Mouse (Mus musculus): Measurements from ENCODE around the gene Slmap. TPM values are rescaled to one million over a fixed set of nuclear protein-coding genes. Genes with fewer than 3 reads are reported as not detected.

The Slmap gene
- polyA plus RNA-seq, 1 experiment, result 44.1 TPM

DNA sequence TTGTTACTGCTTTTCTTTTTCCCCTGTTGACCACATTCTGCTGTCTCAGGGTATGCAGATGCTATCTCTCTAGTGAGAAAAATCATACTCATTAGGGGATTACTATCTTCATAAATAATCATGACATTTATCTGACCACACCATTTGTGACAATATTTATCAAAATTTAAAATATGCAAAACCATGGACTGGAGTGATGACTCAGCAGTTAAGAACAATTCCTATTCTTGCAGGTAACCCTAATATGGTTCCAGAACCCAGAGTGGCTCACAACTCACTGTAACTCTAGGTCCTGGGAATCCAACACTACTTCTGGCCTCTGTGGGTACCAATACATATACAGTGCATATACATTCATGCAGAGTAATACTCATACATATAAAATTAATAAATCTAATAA is 94.7 kb downstream of the Slmap start:
- no peak overlapping the region for H3K27ac ChIP-seq (ENCODE audit: insufficient read depth, low read length)
- TF ChIP-seq POLR2A (IDR thresholded peaks at IDR 0.05; ENCODE audit: borderline replicate concordance, insufficient read depth, low read length) (no peak), CTCF (IDR thresholded peaks at IDR 0.05; ENCODE audit: borderline replicate concordance, insufficient read depth, low read depth, low read length) (no peak)
- DNase-seq, result no peak

GRCm38 (mm10) chr14:26437771-26438170 is 97.0 kb downstream of the Slmap start:
- H3K4me3 ChIP-seq (replicated peaks; ENCODE audit: insufficient read depth, low read depth, low read length), result no peak overlapping the region
- TF ChIP-seq POLR2A (IDR thresholded peaks at IDR 0.05; ENCODE audit: borderline replicate concordance, insufficient read depth, low read length) (no peak), CTCF (IDR thresholded peaks at IDR 0.05; ENCODE audit: borderline replicate concordance, insufficient read depth, low read depth, low read length) (no peak)
- WGBS, result 87% methylated on average over 2 of the region's 2 CpGs
- no peak for DNase-seq
- H3K27me3 ChIP-seq (ENCODE audit: control insufficient read depth, insufficient read depth, low read length), result no peaks in the 10 kb centered on the region
- no peak overlapping the region for H3K27ac ChIP-seq (ENCODE audit: insufficient read depth, low read length)
- no peaks in the 10 kb centered on the region for H3K4me1 ChIP-seq (ENCODE audit: control insufficient read depth, insufficient read depth, low read length)

More for the DNA sequence above, 94.7 kb downstream of the Slmap start:
- Histone ChIP-seq H3K27me3 (ENCODE audit: control insufficient read depth, insufficient read depth, low read length) (no peaks in the 10 kb centered on the region), H3K4me3 (replicated peaks; ENCODE audit: insufficient read depth, low read depth, low read length) (no peak overlapping the region), H3K4me1 (ENCODE audit: control insufficient read depth, insufficient read depth, low read length) (no peaks in the 10 kb centered on the region)

- H3K4me3 ChIP-seq (replicated peaks; ENCODE audit: insufficient read depth, low read depth, low read length), result no peak overlapping the region
- no peak for DNase-seq
- no peak overlapping the region for H3K27ac ChIP-seq (ENCODE audit: insufficient read depth, low read length)
- H3K4me1 ChIP-seq (ENCODE audit: control insufficient read depth, insufficient read depth, low read length), result no peaks in the 10 kb centered on the region
- H3K27me3 ChIP-seq (ENCODE audit: control insufficient read depth, insufficient read depth, low read length), result no peaks in the 10 kb centered on the region
- no peak for TF ChIP-seq POLR2A (IDR thresholded peaks at IDR 0.05; ENCODE audit: borderline replicate concordance, insufficient read depth, low read length)
- 0 out of 2 replicates have a peak, but pooled peaks have one; percentile 15 for TF ChIP-seq CTCF (IDR thresholded peaks at IDR 0.05; ENCODE audit: borderline replicate concordance, insufficient read depth, low read depth, low read length)
Observed at GRCm38 (mm10) chr14:26436304-26436703, 98.4 kb downstream of the Slmap start.

DNA sequence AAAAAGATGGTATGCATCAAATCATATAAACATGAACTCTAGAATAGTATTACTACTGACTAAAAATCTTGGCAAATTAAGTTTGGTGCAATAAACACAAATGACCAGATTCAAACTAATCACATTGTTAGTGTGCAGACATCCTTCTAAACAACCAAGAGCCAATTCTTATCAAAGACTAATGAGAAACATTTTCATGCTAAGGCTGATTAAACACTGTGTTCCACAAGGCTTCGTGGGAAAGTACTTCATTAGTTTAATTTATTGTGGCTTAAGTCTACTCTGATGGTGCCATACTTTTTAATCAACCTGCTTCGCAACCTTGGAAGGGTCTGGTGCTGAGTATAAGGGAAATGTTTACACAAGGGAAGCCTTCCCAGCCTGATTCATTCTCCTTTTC is 102.4 kb downstream of the Slmap start:
- Histone ChIP-seq H3K27me3 (ENCODE audit: control insufficient read depth, insufficient read depth, low read length) (no peaks in the 10 kb centered on the region), H3K4me3 (replicated peaks; ENCODE audit: insufficient read depth, low read depth, low read length) (no peak overlapping the region), H3K4me1 (ENCODE audit: control insufficient read depth, insufficient read depth, low read length) (no peaks in the 10 kb centered on the region), H3K27ac (ENCODE audit: insufficient read depth, low read length) (no peak overlapping the region)
- 73% methylated on average over 2 of the region's 2 CpGs for WGBS
- TF ChIP-seq CTCF (IDR thresholded peaks at IDR 0.05; ENCODE audit: borderline replicate concordance, insufficient read depth, low read depth, low read length) (no peak), POLR2A (IDR thresholded peaks at IDR 0.05; ENCODE audit: borderline replicate concordance, insufficient read depth, low read length) (no peak)
- no peak for DNase-seq

GRCm38 (mm10) chr14:26431919-26432318 is 102.8 kb downstream of the Slmap start:
- Histone ChIP-seq H3K4me3 (replicated peaks; ENCODE audit: insufficient read depth, low read depth, low read length) (no peak overlapping the region), H3K27me3 (ENCODE audit: control insufficient read depth, insufficient read depth, low read length) (no peaks in the 10 kb centered on the region), H3K4me1 (ENCODE audit: control insufficient read depth, insufficient read depth, low read length) (no peaks in the 10 kb centered on the region), H3K27ac (ENCODE audit: insufficient read depth, low read length) (no peak overlapping the region)
- TF ChIP-seq CTCF (IDR thresholded peaks at IDR 0.05; ENCODE audit: borderline replicate concordance, insufficient read depth, low read depth, low read length) (no peak), POLR2A (IDR thresholded peaks at IDR 0.05; ENCODE audit: borderline replicate concordance, insufficient read depth, low read length) (no peak)
- DNase-seq, result no peak
- WGBS, result 81% methylated on average over 2 of the region's 2 CpGs

DNA sequence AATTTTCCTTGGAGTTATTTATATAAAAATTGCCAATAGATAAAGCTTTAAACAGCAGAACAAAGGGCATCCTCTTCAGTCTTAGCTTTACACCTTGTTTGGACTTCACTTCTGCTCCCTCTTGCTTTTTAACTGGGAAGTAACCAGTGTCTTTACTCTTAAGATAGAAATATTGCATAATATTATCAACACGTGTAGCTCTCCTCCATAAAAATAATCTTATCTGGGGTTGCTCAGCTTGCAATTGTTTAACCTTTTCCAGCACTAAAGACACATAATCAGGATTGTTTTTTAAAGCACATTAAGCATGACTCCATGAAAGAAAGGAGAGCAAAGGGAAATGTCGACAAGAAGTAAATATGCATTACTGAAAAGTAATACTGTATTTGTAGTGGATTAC is 114.5 kb downstream of the Slmap start:
- no peak for DNase-seq
- 86% methylated on average over 2 of the region's 2 CpGs for WGBS
- H3K4me1 ChIP-seq (ENCODE audit: control insufficient read depth, insufficient read depth, low read length), result no peaks in the 10 kb centered on the region
- no peaks in the 10 kb centered on the region for H3K27me3 ChIP-seq (ENCODE audit: control insufficient read depth, insufficient read depth, low read length)
- TF ChIP-seq POLR2A (IDR thresholded peaks at IDR 0.05; ENCODE audit: borderline replicate concordance, insufficient read depth, low read length) (no peak), CTCF (IDR thresholded peaks at IDR 0.05; ENCODE audit: borderline replicate concordance, insufficient read depth, low read depth, low read length) (no peak)
- no peak overlapping the region for H3K4me3 ChIP-seq (replicated peaks; ENCODE audit: insufficient read depth, low read depth, low read length)
- no peak overlapping the region for H3K27ac ChIP-seq (ENCODE audit: insufficient read depth, low read length)

- 91% methylated on average over 5 of the region's 5 CpGs for WGBS
Observed at GRCm38 (mm10) chr14:26417956-26418355, 116.8 kb downstream of the Slmap start.

DNA sequence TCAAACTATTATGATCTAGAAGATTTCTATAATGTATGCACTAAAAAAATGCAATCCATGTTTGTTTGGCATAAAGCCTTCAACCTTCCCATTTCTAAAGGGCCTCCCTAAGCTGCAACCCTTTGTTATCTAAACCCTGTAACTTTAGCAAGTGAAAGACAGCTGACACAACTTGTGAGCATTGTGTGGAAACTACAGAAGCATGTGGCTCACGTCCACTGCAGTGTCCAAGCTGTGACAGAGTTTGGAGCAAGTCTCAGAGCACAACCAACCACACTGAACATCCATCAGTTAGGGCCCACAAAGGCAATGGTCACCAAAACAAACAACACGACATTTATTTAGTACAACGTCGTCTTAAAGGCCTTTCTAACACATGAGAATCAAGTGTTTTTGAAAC is 117.6 kb downstream of the Slmap start:
- Histone ChIP-seq H3K27ac (ENCODE audit: insufficient read depth, low read length) (no peak overlapping the region), H3K27me3 (ENCODE audit: control insufficient read depth, insufficient read depth, low read length) (no peaks in the 10 kb centered on the region), H3K4me1 (ENCODE audit: control insufficient read depth, insufficient read depth, low read length) (no peaks in the 10 kb centered on the region), H3K4me3 (replicated peaks; ENCODE audit: insufficient read depth, low read depth, low read length) (no peak overlapping the region)
- TF ChIP-seq POLR2A (IDR thresholded peaks at IDR 0.05; ENCODE audit: borderline replicate concordance, insufficient read depth, low read length) (no peak), CTCF (IDR thresholded peaks at IDR 0.05; ENCODE audit: borderline replicate concordance, insufficient read depth, low read depth, low read length) (no peak)
- WGBS, result 82% methylated on average over 4 of the region's 4 CpGs
- no peak for DNase-seq

More at GRCm38 (mm10) chr14:26417956-26418355, 116.8 kb downstream of the Slmap start:
- Histone ChIP-seq H3K4me1 (ENCODE audit: control insufficient read depth, insufficient read depth, low read length) (no peaks in the 10 kb centered on the region), H3K4me3 (replicated peaks; ENCODE audit: insufficient read depth, low read depth, low read length) (no peak overlapping the region), H3K27me3 (ENCODE audit: control insufficient read depth, insufficient read depth, low read length) (no peaks in the 10 kb centered on the region), H3K27ac (ENCODE audit: insufficient read depth, low read length) (no peak overlapping the region)
- no peak for DNase-seq
- TF ChIP-seq CTCF (IDR thresholded peaks at IDR 0.05; ENCODE audit: borderline replicate concordance, insufficient read depth, low read depth, low read length) (no peak), POLR2A (IDR thresholded peaks at IDR 0.05; ENCODE audit: borderline replicate concordance, insufficient read depth, low read length) (no peak)

All from cerebellum, adult 2 months (tissue).